Mouse (Mus musculus): ENCODE measurements around the gene Dazap2. TPM values are rescaled to one million over a fixed set of nuclear protein-coding genes. Genes with fewer than 3 reads are reported as not detected.

Gene Dazap2
- total and polyA plus RNA-seq, 3 experiments: 157 to 486 (median 180) TPM

DNA sequence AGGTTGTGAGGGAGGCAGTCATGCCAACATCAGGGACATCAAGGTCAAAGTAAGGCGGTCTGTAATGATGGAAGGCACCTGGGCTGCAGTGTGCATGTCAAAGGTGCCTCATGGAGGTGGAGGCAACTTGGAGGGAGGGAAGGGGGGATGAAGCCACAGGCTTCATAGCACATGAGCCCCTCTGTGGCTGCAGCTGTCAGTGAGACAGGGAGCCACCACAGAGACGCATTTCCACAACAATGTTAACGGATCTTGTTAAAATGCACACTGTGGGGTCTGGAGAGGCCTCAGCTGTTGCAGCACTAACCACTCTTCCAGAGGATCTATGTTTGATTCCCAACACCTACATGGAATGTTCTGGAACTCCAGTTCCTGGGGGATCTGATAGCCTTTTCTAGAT, 15.0 kb downstream of the Dazap2 start:
- no peaks in the 10 kb centered on the region; the same call in 1 of the 2 replicates for H3K36me3 ChIP-seq (ENCODE audit: control insufficient read depth, insufficient read depth, low read length)
- H3K9ac ChIP-seq (ENCODE audit: low read depth, low read length): no peak overlapping the region
- H3K79me2 ChIP-seq (replicated peaks; ENCODE audit: control insufficient read depth, insufficient read depth, low read length): no peaks in the 10 kb centered on the region
- TF ChIP-seq EP300 (IDR thresholded peaks at IDR 0.05; ENCODE audit: insufficient read depth, low read depth, low read length) (no peak), POLR2A (IDR thresholded peaks at IDR 0.05; ENCODE audit: insufficient read depth, low read depth, low read length) (no peak), CTCF (IDR thresholded peaks at IDR 0.05) (no peak)
- WGBS: 88% methylated on average over 3 of the region's 3 CpGs
- H3K27me3 ChIP-seq (ENCODE audit: control insufficient read depth, insufficient read depth, low read length): no peaks in the 10 kb centered on the region
- no peak overlapping the region for H3K27ac ChIP-seq
- intact Hi-C loops (cut with DNase I): no loop called here
- DNase-seq: no peak
- no peak overlapping the region for H3K4me3 ChIP-seq
- H3K4me1 ChIP-seq (ENCODE audit: control insufficient read depth, insufficient read depth, low read length): peaks cover 12% of the 10 kb centered on the region

DNA sequence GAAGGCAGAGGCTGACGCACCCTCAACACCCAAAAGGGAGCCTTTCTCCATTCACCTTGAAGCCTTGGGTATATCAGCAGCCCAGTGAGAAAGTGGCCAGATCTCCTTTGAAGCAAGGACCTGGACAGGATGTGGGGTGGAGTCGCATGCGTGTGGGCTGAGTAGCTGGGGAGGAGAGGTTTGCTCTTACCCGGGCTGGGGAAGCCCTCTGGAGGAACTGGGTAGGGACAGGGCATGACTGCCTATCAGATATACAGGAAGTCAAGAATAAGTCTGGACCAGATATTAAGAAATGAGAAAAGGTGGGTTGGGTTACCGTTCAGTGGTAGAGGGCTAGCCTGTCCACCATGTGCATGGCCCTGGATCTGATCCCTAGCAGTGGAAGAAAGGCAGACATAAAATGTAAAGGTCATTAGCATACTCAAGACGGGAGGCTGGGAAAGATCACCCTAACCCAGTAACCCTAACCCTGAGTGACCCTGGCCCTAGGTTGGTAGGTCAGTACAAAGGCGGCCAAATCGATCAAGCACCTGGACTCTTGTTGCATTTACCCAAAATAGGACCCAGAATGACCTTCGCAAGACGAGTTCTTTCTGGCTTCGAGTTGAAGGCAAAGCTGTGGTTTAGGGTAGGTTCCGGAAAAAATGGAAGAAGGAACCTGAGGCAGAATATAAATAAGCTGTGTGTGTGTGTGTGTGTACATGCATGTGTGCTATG, 16.5 kb downstream of the Dazap2 start:
- intact Hi-C loops (cut with DNase I): no loop called here
- DNase-seq: no peak
- no peaks in the 10 kb centered on the region for H3K79me2 ChIP-seq (replicated peaks; ENCODE audit: control insufficient read depth, insufficient read depth, low read length)
- 67% methylated on average over 12 of the region's 12 CpGs for WGBS
- H3K27me3 ChIP-seq (ENCODE audit: control insufficient read depth, insufficient read depth, low read length): no peaks in the 10 kb centered on the region; the same call in 1 of the 2 replicates
- H3K4me1 ChIP-seq (ENCODE audit: control insufficient read depth, insufficient read depth, low read length): peaks cover 12% of the 10 kb centered on the region
- no peaks in the 10 kb centered on the region; the same call in 1 of the 2 replicates for H3K36me3 ChIP-seq (ENCODE audit: control insufficient read depth, insufficient read depth, low read length)
- TF ChIP-seq CTCF (IDR thresholded peaks at IDR 0.05) (no peak), EP300 (IDR thresholded peaks at IDR 0.05; ENCODE audit: insufficient read depth, low read depth, low read length) (no peak), POLR2A (IDR thresholded peaks at IDR 0.05; ENCODE audit: insufficient read depth, low read depth, low read length) (no peak)
- H3K9ac ChIP-seq (ENCODE audit: low read depth, low read length): no peak overlapping the region
- no peak overlapping the region for H3K27ac ChIP-seq
- H3K4me3 ChIP-seq: no peak overlapping the region

DNA sequence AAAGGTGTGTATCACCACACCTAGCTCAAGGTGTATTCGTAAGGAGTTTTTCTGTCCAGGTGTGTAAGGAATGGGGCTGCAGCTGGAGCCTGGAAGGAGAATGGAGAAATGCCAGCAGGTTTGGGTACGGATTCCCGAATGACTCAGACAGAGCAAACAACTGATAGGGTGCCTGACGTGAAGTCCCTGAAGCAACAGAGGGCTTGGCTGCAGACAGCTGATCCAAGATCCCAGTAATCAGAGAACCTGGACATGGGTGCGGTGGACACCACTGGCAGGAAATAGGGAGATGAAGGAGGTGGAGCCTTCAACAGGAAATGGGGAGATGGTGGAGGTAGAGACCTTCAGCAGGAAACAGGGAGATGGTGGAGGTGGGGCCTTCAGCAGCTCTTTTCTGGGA, 17.2 kb downstream of the Dazap2 start:
- no peak overlapping the region for H3K4me3 ChIP-seq
- no peak overlapping the region for H3K9ac ChIP-seq (ENCODE audit: low read depth, low read length)
- TF ChIP-seq POLR2A (IDR thresholded peaks at IDR 0.05; ENCODE audit: insufficient read depth, low read depth, low read length) (no peak), EP300 (IDR thresholded peaks at IDR 0.05; ENCODE audit: insufficient read depth, low read depth, low read length) (no peak), CTCF (IDR thresholded peaks at IDR 0.05) (no peak)
- peak overlapping the region; percentile 20; the same call in 1 of the 2 replicates for H3K27ac ChIP-seq
- intact Hi-C loops (cut with DNase I): no loop called here
- H3K4me1 ChIP-seq (ENCODE audit: control insufficient read depth, insufficient read depth, low read length): peaks cover 12% of the 10 kb centered on the region
- H3K79me2 ChIP-seq (replicated peaks; ENCODE audit: control insufficient read depth, insufficient read depth, low read length): no peaks in the 10 kb centered on the region
- H3K36me3 ChIP-seq (ENCODE audit: control insufficient read depth, insufficient read depth, low read length): no peaks in the 10 kb centered on the region; the same call in 1 of the 2 replicates
- H3K27me3 ChIP-seq (ENCODE audit: control insufficient read depth, insufficient read depth, low read length): no peaks in the 10 kb centered on the region; the same call in 1 of the 2 replicates
- no peak for DNase-seq
- WGBS: 54% methylated on average over 5 of the region's 5 CpGs

DNA sequence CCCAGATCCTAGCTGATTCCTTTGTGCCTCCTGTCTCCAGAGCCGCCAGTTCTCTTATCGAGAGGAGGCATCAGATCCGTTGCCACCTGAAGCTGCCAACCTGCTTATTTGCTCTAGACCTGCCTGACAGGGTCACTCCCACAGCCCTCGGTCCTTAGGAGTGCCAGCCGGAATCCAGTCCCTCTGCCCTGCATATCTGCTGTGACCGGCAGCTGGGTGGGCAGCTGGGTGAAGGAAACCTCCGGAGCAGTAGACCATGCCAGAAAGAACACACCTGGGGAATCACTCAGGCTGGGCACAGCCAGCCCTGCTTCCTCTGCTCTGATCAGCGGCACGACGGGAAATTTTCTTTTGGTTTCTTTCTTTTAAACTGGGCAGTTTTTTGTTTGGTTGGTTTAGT, 18.2 kb downstream of the Dazap2 start:
- DNase-seq: no peak
- Histone ChIP-seq H3K36me3 (ENCODE audit: control insufficient read depth, insufficient read depth, low read length) (no peaks in the 10 kb centered on the region; the same call in 1 of the 2 replicates), H3K4me1 (ENCODE audit: control insufficient read depth, insufficient read depth, low read length) (peaks cover 14% of the 10 kb centered on the region), H3K79me2 (replicated peaks; ENCODE audit: control insufficient read depth, insufficient read depth, low read length) (no peaks in the 10 kb centered on the region), H3K27me3 (ENCODE audit: control insufficient read depth, insufficient read depth, low read length) (no peaks in the 10 kb centered on the region; the same call in 1 of the 2 replicates), H3K4me3 (no peak overlapping the region), H3K9ac (ENCODE audit: low read depth, low read length) (peak overlapping the region; percentile 36; the same call in 1 of the 2 replicates), H3K27ac (peak overlapping the region; percentile 7; the same call in 1 of the 2 replicates)
- TF ChIP-seq EP300 (IDR thresholded peaks at IDR 0.05; ENCODE audit: insufficient read depth, low read depth, low read length) (no peak), CTCF (IDR thresholded peaks at IDR 0.05) (no peak), POLR2A (IDR thresholded peaks at IDR 0.05; ENCODE audit: insufficient read depth, low read depth, low read length) (no peak)
- intact Hi-C loops (cut with DNase I): no loop called here
- 58% methylated on average over 10 of the region's 10 CpGs for whole genome bisulfite sequencing

DNA sequence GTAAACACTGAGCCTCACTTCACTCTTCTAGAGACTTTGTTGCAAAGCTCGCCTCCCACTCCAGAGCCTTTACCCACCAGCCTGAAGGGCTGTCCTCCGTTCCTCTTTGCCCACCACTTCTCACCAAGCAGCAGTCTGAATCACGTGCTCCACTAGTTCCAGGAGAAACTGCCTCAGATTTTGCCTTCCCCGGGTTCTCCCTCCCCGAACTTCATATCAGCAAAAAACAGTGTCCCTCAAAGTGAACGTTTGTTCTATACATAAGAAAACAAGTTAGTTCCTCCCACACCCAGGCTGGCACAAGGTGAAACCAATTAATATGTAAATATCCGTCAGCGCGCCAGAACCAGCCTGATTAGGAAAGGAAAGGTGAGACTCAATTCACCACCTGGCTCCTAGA, 20.1 kb downstream of the Dazap2 start:
- Histone ChIP-seq H3K4me1 (ENCODE audit: control insufficient read depth, insufficient read depth, low read length) (peaks cover 12% of the 10 kb centered on the region), H3K9ac (ENCODE audit: low read depth, low read length) (no peak overlapping the region), H3K4me3 (peak overlapping the region; percentile 77; the same call in 1 of the 2 replicates), H3K79me2 (replicated peaks; ENCODE audit: control insufficient read depth, insufficient read depth, low read length) (no peaks in the 10 kb centered on the region), H3K36me3 (ENCODE audit: control insufficient read depth, insufficient read depth, low read length) (no peaks in the 10 kb centered on the region; the same call in 1 of the 2 replicates), H3K27ac (peak overlapping the region; percentile 79; the same call in 1 of the 2 replicates), H3K27me3 (ENCODE audit: control insufficient read depth, insufficient read depth, low read length) (no peaks in the 10 kb centered on the region; the same call in 1 of the 2 replicates)
- DNase-seq: no peak
- TF ChIP-seq EP300 (IDR thresholded peaks at IDR 0.05; ENCODE audit: insufficient read depth, low read depth, low read length): no peak
- TF ChIP-seq CTCF (IDR thresholded peaks at IDR 0.05): no peak
- no peak for TF ChIP-seq POLR2A (IDR thresholded peaks at IDR 0.05; ENCODE audit: insufficient read depth, low read depth, low read length)
- 37% methylated on average over 9 of the region's 9 CpGs for WGBS
- intact Hi-C loops (cut with DNase I): loop anchor here (5.0 kb wide), 1 partner anchor 47 kb away; no protein-coding TSS in a partner anchor
